Mouse (Mus musculus) myocyte (in vitro differentiated cells): ENCODE results near the gene Krt33b.

Experiments used
- CEBPB ChIP-seq: IDR thresholded peaks from 2 replicates; pipeline ENCODE4 v1.6.1; 2011; ENCODE audit warnings: mild to moderate bottlenecking, moderate library complexity; ENCODE audit not compliant: poor library complexity, insufficient read depth, severe bottlenecking
- MAX ChIP-seq: IDR thresholded peaks from one replicate; pipeline ENCODE4 v1.6.1; 2011; ENCODE audit warnings: low read depth, mild to moderate bottlenecking, control low read depth
- MYOD1 ChIP-seq, 3 experiments: IDR thresholded peaks; one replicate each; pipeline ENCODE4 v1.6.1; 2011; ENCODE audit warnings: control low read depth in 2 of 3, low read depth in 2 of 3, mild to moderate bottlenecking in 2 of 3, moderate library complexity in 1 of 3; ENCODE audit not compliant: insufficient read length in 2 of 3, control insufficient read depth in 1 of 3
- MYOG ChIP-seq, 3 experiments: IDR thresholded peaks; one replicate each; pipeline ENCODE4 v1.6.1; 2011; ENCODE audit warnings: control low read depth in 2 of 3, low read depth in 2 of 3, mild to moderate bottlenecking in 2 of 3; ENCODE audit not compliant: insufficient read length in 2 of 3, control insufficient read depth in 1 of 3, insufficient read depth in 1 of 3
- POLR2A ChIP-seq: IDR thresholded peaks from one replicate; pipeline ENCODE4 v1.6.1; 2011; ENCODE audit warnings: low read depth, mild to moderate bottlenecking, control low read depth, moderate library complexity; ENCODE audit not compliant: insufficient read length
- POLR2AphosphoS2 ChIP-seq: IDR thresholded peaks from one replicate; pipeline ENCODE4 v1.6.1; 2011; ENCODE audit warnings: low read depth, control low read depth; ENCODE audit not compliant: insufficient read length
- REST ChIP-seq: IDR thresholded peaks from one replicate; pipeline ENCODE4 v1.6.1; 2011; ENCODE audit warnings: mild to moderate bottlenecking, control low read depth, moderate library complexity; ENCODE audit not compliant: insufficient read depth, insufficient read length
- SRF ChIP-seq: IDR thresholded peaks from one replicate; pipeline ENCODE4 v1.6.1; 2011; ENCODE audit warnings: low read depth; ENCODE audit not compliant: control insufficient read depth, insufficient read length
- TCF12 ChIP-seq: IDR thresholded peaks from one replicate; pipeline ENCODE4 v1.6.1; 2011; ENCODE audit warnings: mild to moderate bottlenecking, control low read depth; ENCODE audit not compliant: poor library complexity, insufficient read depth, severe bottlenecking
- TCF3 ChIP-seq: IDR thresholded peaks from one replicate; pipeline ENCODE4 v1.6.1; 2011; ENCODE audit warnings: low read depth, control low read depth; ENCODE audit not compliant: insufficient read length
- USF1 ChIP-seq: IDR thresholded peaks from one replicate; pipeline ENCODE4 v1.6.1; 2011; ENCODE audit warnings: low read depth, mild to moderate bottlenecking, control low read depth, moderate library complexity

DNA sequence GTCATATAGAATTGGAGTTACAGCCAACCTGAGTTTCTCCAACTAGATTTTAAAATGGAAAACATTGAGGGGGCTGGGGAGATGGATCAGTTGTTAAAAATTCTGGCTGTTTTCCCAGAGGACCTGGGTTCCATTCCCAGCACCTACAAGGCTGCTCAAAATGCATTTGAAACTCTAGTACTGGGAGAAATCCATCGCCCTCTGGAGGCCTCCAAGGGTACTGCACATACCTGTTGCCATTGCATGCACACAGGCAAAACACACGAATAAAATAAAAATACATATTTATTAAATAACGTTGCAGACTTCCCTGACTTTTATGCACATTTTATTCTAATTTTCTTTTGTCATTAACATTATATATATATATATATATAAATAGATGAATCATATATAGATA, 23.0 kb downstream of the Krt33b start:
- TF ChIP-seq MYOD1 (IDR thresholded peaks at IDR 0.05; ENCODE audit: control insufficient read depth in 1 of 3, insufficient read length in 2 of 3, low read depth in 2 of 3): no peak
- TF ChIP-seq POLR2A: no peak
- TF ChIP-seq TCF12: no peak
- no peak for TF ChIP-seq REST
- TF ChIP-seq POLR2AphosphoS2: no peak
- TF ChIP-seq CEBPB: no peak
- TF ChIP-seq USF1: no peak
- TF ChIP-seq TCF3: no peak
- TF ChIP-seq MYOG (IDR thresholded peaks at IDR 0.05; ENCODE audit: control insufficient read depth in 1 of 3, insufficient read depth in 1 of 3, insufficient read length in 2 of 3, low read depth in 2 of 3): no peak
- no peak for TF ChIP-seq SRF
- TF ChIP-seq MAX: no peak
